Mouse (Mus musculus) c-Kit-negative CD71-positive TER-119-positive erythroid progenitor cells, embryonic 14.5 days (primary cell): ENCODE data around the gene Acsm1.

Source experiments
- DNase-seq: peaks from one replicate; pipeline ENCODE4 v3.0.0-alpha.2; 2013; ENCODE audit warnings: low read depth, low spot score

The Acsm1 gene

GRCm38 (mm10) chr7:119670395-119670794 is 63.6 kb downstream of the Acsm1 start:
- no peak for DNase-seq

DNA sequence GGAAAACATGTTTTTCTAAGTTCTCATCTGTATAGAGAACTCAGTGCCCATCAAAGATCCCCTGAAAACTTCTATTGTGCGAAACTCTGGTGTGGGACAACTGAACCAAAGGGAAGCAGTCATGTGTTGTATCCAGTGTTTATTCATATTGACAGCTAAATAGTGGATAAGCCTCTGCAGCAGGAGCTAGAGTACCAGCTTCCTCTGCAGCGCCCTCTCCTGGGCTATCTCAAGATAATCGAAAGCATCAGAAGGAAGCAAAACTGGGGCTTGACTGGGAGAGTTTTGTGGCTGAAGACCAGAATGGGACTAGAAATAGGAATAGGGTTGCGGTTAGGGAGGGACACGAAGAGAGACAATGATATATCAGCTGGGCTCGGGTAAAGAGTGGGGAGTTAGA is 64.1 kb downstream of the Acsm1 start:
- DNase-seq = no peak

DNA sequence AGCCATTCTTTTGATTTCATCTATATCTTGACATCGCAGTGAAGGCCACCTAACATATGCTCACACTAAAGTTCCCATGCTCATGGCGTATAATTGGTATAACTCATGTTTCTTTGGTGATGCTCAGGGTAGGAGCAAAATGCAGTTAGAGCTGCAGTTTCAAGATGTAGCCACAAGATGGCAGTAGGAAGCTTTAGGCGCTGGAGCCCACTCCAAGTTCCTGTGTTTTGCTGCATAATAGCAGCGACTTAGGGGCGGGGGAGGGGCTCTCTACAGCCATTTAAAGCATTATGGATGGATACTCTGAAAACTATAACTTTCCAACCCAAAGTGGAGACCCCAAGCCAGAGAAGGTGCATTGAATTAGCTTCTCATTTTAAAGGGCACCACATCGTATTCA is 66.6 kb downstream of the Acsm1 start:
- no peak for DNase-seq

GRCm38 (mm10) chr7:119680107-119680506 is 73.3 kb downstream of the Acsm1 start:
- no peak for DNase-seq

- DNase-seq = no peak
These were observed 75.9 kb downstream of the Acsm1 start for GRCm38 (mm10) chr7:119682699-119683098.

DNA sequence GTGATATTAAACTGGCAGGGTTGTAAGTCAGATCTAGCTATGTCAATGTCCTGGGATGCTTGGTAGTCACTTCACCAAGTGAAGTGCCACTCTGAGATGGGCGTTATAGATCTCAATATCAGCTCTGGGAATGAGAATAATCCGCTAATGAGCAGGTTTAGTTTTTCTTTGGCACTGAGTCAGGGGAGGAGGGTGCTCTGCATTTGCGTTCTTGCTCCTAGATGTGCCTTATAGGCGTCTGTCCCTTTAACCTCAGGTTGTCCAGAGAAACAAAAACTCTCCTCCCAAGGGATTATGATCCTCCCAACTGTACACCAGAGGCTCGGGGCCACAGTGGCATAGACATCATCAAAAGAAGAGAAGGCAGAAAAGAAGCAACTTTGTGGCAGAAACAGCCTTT is 82.9 kb downstream of the Acsm1 start, which contains the start of gene Acsm4:
Gene Acsm4, plus strand, starts transcription at position 301 of the 400 bp plus-strand sequence.
- no peak for DNase-seq

- no peak for DNase-seq
These were observed 85.5 kb downstream of the Acsm1 start for GRCm38 (mm10) chr7:119692302-119692701.

- DNase-seq = no peak
These were observed 88.1 kb downstream of the Acsm1 start for GRCm38 (mm10) chr7:119694926-119695325.
